Mouse (Mus musculus): ENCODE results near the gene Gm12248. TPM values are rescaled to one million over a fixed set of nuclear protein-coding genes. Genes with fewer than 3 reads are reported as not detected.

Gene Gm12248
- polyA plus RNA-seq, 1 experiment from 2014 or later: not detected

DNA sequence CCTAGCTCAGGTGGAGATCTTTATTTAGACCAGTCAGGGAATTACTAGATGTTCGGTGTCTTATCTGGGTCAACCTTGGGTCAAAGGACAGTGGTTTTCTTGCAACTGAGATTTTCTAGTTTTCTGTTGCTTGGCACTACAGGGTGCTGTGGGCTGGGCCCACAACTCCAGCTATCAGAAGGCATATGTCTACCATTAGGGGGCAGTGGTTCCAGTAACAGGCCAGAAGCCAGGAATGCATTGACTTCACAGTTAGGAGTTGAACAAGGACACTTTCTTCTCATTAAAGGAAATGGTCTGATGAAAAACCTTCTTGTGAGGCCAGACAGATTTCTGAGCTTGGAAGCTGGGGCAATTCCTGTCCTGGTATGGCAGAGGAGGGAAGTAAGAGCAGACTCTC lies 53.9 kb downstream of the Gm12248 start:
- no peak for DNase-seq (ENCODE audit: low spot score)
- 74% methylated on average over 1 of the region's 1 CpGs for WGBS
- Histone ChIP-seq H3K9me3 (ENCODE audit: control insufficient read depth, low read length) (no peaks in the 10 kb centered on the region), H3K4me1 (replicated peaks; ENCODE audit: control insufficient read depth, insufficient read depth, low read length) (no peaks in the 10 kb centered on the region), H3K27me3 (ENCODE audit: control insufficient read depth, insufficient read depth, low read length) (no peaks in the 10 kb centered on the region), H3K9ac (ENCODE audit: low read length) (no peak overlapping the region), H3K4me3 (ENCODE audit: low read depth, low read length) (no peak overlapping the region), H3K36me3 (ENCODE audit: control insufficient read depth, insufficient read depth, low read length) (no peaks in the 10 kb centered on the region; the same call in 1 of the 2 replicates), H3K27ac (ENCODE audit: low read depth, low read length) (no peak overlapping the region), H3K4me2 (ENCODE audit: low read depth, low read length, severe bottlenecking) (no peak overlapping the region)
- no peak for ATAC-seq (replicated peaks; ENCODE audit: low FRiP score)

DNA sequence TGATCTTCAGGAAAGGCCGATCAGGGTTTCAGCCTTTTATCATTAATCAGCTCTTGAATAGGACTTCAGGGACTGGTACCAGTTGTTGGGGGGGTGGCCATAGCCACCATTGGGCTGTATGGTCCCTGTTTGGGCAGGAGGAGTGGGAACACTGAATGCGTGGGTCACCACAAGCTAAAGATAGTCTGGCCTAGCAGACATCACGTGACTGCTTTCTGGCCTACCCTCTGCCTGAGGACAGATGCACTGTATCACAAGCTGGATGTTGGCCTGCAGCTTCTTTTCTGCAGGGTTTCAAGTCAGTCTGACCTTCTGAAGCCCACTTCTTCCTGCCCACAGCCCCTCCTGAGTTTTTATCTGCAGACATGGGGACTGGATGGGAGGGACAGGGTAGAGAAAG lies 59.3 kb downstream of the Gm12248 start:
- H3K27me3 ChIP-seq (ENCODE audit: control insufficient read depth, insufficient read depth, low read length): no peaks in the 10 kb centered on the region
- no peak for ATAC-seq (replicated peaks; ENCODE audit: low FRiP score)
- no peak overlapping the region for H3K9ac ChIP-seq (ENCODE audit: low read length)
- no peaks in the 10 kb centered on the region for H3K9me3 ChIP-seq (ENCODE audit: control insufficient read depth, low read length)
- no peak for DNase-seq (ENCODE audit: low spot score)
- WGBS: 76% methylated on average over 3 of the region's 3 CpGs
- H3K4me2 ChIP-seq (ENCODE audit: low read depth, low read length, severe bottlenecking): no peak overlapping the region
- no peak overlapping the region for H3K27ac ChIP-seq (ENCODE audit: low read depth, low read length)
- H3K4me1 ChIP-seq (replicated peaks; ENCODE audit: control insufficient read depth, insufficient read depth, low read length): no peaks in the 10 kb centered on the region
- no peaks in the 10 kb centered on the region for H3K36me3 ChIP-seq (ENCODE audit: control insufficient read depth, insufficient read depth, low read length)
- H3K4me3 ChIP-seq (ENCODE audit: low read depth, low read length): no peak overlapping the region

GRCm38 (mm10) chr11:58031176-58031575 lies 61.8 kb downstream of the Gm12248 start:
- DNase-seq (ENCODE audit: low spot score) (no peak), ATAC-seq (replicated peaks; ENCODE audit: low FRiP score) (no peak)

GRCm38 (mm10) chr11:58029869-58030268 lies 63.1 kb downstream of the Gm12248 start:
- no peak overlapping the region for H3K4me3 ChIP-seq (ENCODE audit: low read depth, low read length)
- H3K27ac ChIP-seq (ENCODE audit: low read depth, low read length): no peak overlapping the region
- H3K4me1 ChIP-seq (replicated peaks; ENCODE audit: control insufficient read depth, insufficient read depth, low read length): no peaks in the 10 kb centered on the region
- 73% methylated on average over 2 of the region's 2 CpGs for WGBS
- H3K4me2 ChIP-seq (ENCODE audit: low read depth, low read length, severe bottlenecking): no peak overlapping the region
- DNase-seq (ENCODE audit: low spot score): no peak
- no peak overlapping the region for H3K9ac ChIP-seq (ENCODE audit: low read length)
- no peak for ATAC-seq (replicated peaks; ENCODE audit: low FRiP score)
- H3K36me3 ChIP-seq (ENCODE audit: control insufficient read depth, insufficient read depth, low read length): no peaks in the 10 kb centered on the region
- H3K27me3 ChIP-seq (ENCODE audit: control insufficient read depth, insufficient read depth, low read length): no peaks in the 10 kb centered on the region
- no peaks in the 10 kb centered on the region for H3K9me3 ChIP-seq (ENCODE audit: control insufficient read depth, low read length)

More at GRCm38 (mm10) chr11:58031176-58031575, 61.8 kb downstream of the Gm12248 start:
- Histone ChIP-seq H3K27ac (ENCODE audit: low read depth, low read length) (no peak overlapping the region), H3K4me2 (ENCODE audit: low read depth, low read length, severe bottlenecking) (no peak overlapping the region), H3K27me3 (ENCODE audit: control insufficient read depth, insufficient read depth, low read length) (no peaks in the 10 kb centered on the region), H3K9me3 (ENCODE audit: control insufficient read depth, low read length) (no peaks in the 10 kb centered on the region), H3K36me3 (ENCODE audit: control insufficient read depth, insufficient read depth, low read length) (no peaks in the 10 kb centered on the region), H3K4me3 (ENCODE audit: low read depth, low read length) (no peak overlapping the region), H3K9ac (ENCODE audit: low read length) (no peak overlapping the region), H3K4me1 (replicated peaks; ENCODE audit: control insufficient read depth, insufficient read depth, low read length) (no peaks in the 10 kb centered on the region)
- 76% methylated on average over 6 of the region's 6 CpGs for WGBS

DNA sequence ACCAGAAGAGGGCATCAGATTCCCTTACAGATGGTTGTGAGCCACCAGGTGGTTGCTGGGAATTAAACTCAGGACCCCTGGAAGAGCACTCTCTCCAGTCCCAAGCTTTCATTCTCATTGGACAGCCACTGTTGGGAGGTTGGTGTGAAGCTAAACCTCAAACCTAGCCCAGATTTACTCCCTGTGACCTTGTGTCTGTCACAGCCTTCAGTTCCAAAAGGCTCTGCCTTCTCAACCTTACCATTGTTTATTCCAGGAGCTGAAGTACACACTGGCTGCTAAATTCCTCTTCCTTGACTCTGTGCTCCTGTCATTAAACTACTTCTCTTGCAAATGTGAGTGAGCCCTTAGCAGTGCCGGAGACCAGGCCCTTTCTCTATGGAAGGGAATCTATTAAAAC lies 64.0 kb downstream of the Gm12248 start:
- H3K4me2 ChIP-seq (ENCODE audit: low read depth, low read length, severe bottlenecking): no peak overlapping the region
- no peaks in the 10 kb centered on the region for H3K9me3 ChIP-seq (ENCODE audit: control insufficient read depth, low read length)
- WGBS: 94% methylated on average over 1 of the region's 1 CpGs
- no peak for ATAC-seq (replicated peaks; ENCODE audit: low FRiP score)
- H3K27me3 ChIP-seq (ENCODE audit: control insufficient read depth, insufficient read depth, low read length): no peaks in the 10 kb centered on the region
- H3K4me3 ChIP-seq (ENCODE audit: low read depth, low read length): no peak overlapping the region
- no peak for DNase-seq (ENCODE audit: low spot score)
- no peaks in the 10 kb centered on the region for H3K4me1 ChIP-seq (replicated peaks; ENCODE audit: control insufficient read depth, insufficient read depth, low read length)
- H3K27ac ChIP-seq (ENCODE audit: low read depth, low read length): no peak overlapping the region
- no peaks in the 10 kb centered on the region for H3K36me3 ChIP-seq (ENCODE audit: control insufficient read depth, insufficient read depth, low read length)
- H3K9ac ChIP-seq (ENCODE audit: low read length): no peak overlapping the region

DNA sequence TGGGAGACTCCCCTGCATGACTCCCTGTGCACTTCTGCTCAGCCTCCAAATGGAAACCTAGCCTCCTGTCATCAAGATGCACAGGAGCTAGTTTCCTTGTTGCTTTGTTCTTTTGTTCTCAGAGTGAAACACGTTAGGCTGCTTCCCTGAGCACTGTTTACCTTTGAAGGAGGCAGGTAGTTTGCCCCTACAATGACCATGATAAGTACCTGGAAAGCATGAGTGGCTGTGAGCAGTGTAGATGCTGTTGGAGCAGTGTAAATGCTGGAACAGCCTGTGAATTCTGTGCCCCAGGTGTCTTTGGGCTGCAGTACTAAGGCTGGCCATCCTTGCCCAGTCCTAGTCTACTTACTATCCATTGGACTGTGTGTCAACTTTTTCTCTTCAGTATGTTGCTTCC lies 66.1 kb downstream of the Gm12248 start:
- H3K4me3 ChIP-seq (ENCODE audit: low read depth, low read length): no peak overlapping the region
- 64% methylated on average over 1 of the region's 1 CpGs for WGBS

GRCm38 (mm10) chr11:58026337-58026736 lies 66.6 kb downstream of the Gm12248 start:
- no peak overlapping the region for H3K9ac ChIP-seq (ENCODE audit: low read length)
- 66% methylated on average over 3 of the region's 3 CpGs for whole genome bisulfite sequencing
- no peaks in the 10 kb centered on the region for H3K4me1 ChIP-seq (replicated peaks; ENCODE audit: control insufficient read depth, insufficient read depth, low read length)
- H3K27me3 ChIP-seq (ENCODE audit: control insufficient read depth, insufficient read depth, low read length): no peaks in the 10 kb centered on the region
- H3K27ac ChIP-seq (ENCODE audit: low read depth, low read length): no peak overlapping the region
- no peak for ATAC-seq (replicated peaks; ENCODE audit: low FRiP score)
- H3K4me2 ChIP-seq (ENCODE audit: low read depth, low read length, severe bottlenecking): no peak overlapping the region
- no peaks in the 10 kb centered on the region for H3K36me3 ChIP-seq (ENCODE audit: control insufficient read depth, insufficient read depth, low read length)
- no peak for DNase-seq (ENCODE audit: low spot score)
- H3K9me3 ChIP-seq (ENCODE audit: control insufficient read depth, low read length): no peaks in the 10 kb centered on the region
- H3K4me3 ChIP-seq (ENCODE audit: low read depth, low read length): no peak overlapping the region

More for the DNA sequence above, 66.1 kb downstream of the Gm12248 start:
- H3K36me3 ChIP-seq (ENCODE audit: control insufficient read depth, insufficient read depth, low read length): no peaks in the 10 kb centered on the region
- ATAC-seq (replicated peaks; ENCODE audit: low FRiP score) (no peak), DNase-seq (ENCODE audit: low spot score) (no peak)
- H3K9ac ChIP-seq (ENCODE audit: low read length): no peak overlapping the region
- no peak overlapping the region for H3K27ac ChIP-seq (ENCODE audit: low read depth, low read length)
- H3K4me1 ChIP-seq (replicated peaks; ENCODE audit: control insufficient read depth, insufficient read depth, low read length): no peaks in the 10 kb centered on the region
- H3K4me2 ChIP-seq (ENCODE audit: low read depth, low read length, severe bottlenecking): no peak overlapping the region
- no peaks in the 10 kb centered on the region for H3K27me3 ChIP-seq (ENCODE audit: control insufficient read depth, insufficient read depth, low read length)
- no peaks in the 10 kb centered on the region for H3K9me3 ChIP-seq (ENCODE audit: control insufficient read depth, low read length)

GRCm38 (mm10) chr11:58025881-58026280 lies 67.1 kb downstream of the Gm12248 start:
- Histone ChIP-seq H3K4me2 (ENCODE audit: low read depth, low read length, severe bottlenecking) (no peak overlapping the region), H3K9me3 (ENCODE audit: control insufficient read depth, low read length) (no peaks in the 10 kb centered on the region), H3K9ac (ENCODE audit: low read length) (no peak overlapping the region), H3K27ac (ENCODE audit: low read depth, low read length) (no peak overlapping the region), H3K36me3 (ENCODE audit: control insufficient read depth, insufficient read depth, low read length) (no peaks in the 10 kb centered on the region), H3K27me3 (ENCODE audit: control insufficient read depth, insufficient read depth, low read length) (no peaks in the 10 kb centered on the region), H3K4me3 (ENCODE audit: low read depth, low read length) (no peak overlapping the region), H3K4me1 (replicated peaks; ENCODE audit: control insufficient read depth, insufficient read depth, low read length) (no peaks in the 10 kb centered on the region)
- ATAC-seq (replicated peaks; ENCODE audit: low FRiP score) (no peak), DNase-seq (ENCODE audit: low spot score) (no peak)
- 83% methylated on average over 4 of the region's 4 CpGs for WGBS

- Histone ChIP-seq H3K36me3 (ENCODE audit: control insufficient read depth, insufficient read depth, low read length) (no peaks in the 10 kb centered on the region), H3K27ac (ENCODE audit: low read depth, low read length) (no peak overlapping the region), H3K4me3 (ENCODE audit: low read depth, low read length) (no peak overlapping the region), H3K4me2 (ENCODE audit: low read depth, low read length, severe bottlenecking) (no peak overlapping the region), H3K9ac (ENCODE audit: low read length) (no peak overlapping the region), H3K9me3 (ENCODE audit: control insufficient read depth, low read length) (no peaks in the 10 kb centered on the region), H3K4me1 (replicated peaks; ENCODE audit: control insufficient read depth, insufficient read depth, low read length) (no peaks in the 10 kb centered on the region), H3K27me3 (ENCODE audit: control insufficient read depth, insufficient read depth, low read length) (no peaks in the 10 kb centered on the region)
- ATAC-seq (replicated peaks; ENCODE audit: low FRiP score) (no peak), DNase-seq (ENCODE audit: low spot score) (no peak)
- 97% methylated on average over 2 of the region's 2 CpGs for WGBS
Measured at GRCm38 (mm10) chr11:58024671-58025070, 68.3 kb downstream of the Gm12248 start.
